Mouse (Mus musculus): ENCODE data around the gene Gm340.

Gm340 gene

DNA sequence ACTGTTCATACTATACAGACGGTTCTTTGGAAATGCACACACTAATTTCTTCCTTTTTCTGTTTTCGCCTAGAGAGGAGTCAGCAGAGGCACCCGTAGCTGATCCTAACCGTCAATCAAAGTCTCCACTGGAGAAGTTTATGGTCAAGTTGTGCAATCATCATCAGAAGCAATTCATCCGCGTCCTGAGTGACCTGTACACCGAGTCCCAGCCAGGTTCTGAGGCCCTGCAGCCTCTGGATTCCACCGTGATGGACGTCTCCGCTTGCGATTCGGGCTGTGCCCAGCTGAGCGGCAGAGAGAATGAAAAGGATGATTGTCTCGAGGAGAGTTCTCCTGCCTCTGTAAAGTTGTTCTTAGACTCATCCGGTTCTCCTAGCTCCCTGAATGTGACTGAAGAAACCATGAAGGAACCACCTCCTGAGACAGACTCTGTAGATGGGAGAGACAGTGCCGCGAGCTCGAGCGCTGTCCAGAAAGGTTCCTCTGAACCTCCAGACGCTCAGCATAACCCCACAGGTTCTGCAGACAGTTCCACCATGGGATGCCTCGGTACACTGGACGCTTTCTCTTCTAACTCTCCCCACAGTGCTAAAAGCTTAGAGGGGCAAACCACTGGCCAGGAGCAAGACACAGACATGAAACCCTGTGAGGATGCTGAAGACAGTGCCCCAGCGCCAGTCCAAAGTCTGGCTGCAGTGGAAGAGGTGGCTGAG, at the start of gene Gm340:
Gm340 (plus strand) TSS at position 665 of the 715 bp plus-strand sequence.
- DNase-seq (ENCODE audit: low spot score) = no peak

DNA sequence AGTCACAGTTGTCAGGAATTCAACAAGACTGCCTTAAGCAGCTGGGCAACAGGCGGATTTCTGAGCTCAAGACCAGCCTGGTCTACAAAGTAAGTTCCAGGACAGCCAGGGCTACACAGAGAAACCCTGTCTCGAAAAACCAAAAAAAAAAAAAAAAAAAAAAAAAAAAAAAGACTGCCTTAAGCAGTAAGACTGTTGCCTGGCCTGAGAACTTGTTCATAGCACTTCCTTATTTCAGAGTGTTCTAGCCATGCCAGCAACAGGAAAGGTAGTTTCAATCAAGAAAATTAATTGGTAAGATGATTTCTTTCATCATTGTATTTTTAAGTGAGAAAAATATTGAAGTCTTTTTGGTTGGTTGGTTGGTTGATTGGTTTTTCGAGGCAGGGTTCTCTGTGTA, 48.1 kb upstream of the Gm340 start:
- DNase-seq (ENCODE audit: low spot score) = no peak

DNA sequence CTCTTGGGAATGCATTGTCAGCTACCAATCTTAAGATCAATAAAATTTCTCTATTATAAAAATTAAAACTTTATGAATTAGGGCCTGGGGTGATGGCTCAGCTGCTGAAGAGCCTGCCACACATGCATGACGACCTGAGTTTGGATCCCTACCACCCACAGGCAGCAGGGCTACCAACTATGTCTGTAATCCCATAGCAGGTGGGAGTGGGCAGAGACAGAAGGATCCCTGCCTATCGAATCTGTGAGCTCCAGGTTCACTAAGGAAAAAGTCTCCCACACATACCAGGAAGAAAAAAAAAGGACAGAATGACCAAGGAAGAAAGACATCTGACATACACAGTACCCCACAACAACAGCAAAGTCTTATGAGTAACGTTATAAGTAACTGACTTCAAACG, 25.2 kb upstream of the Gm340 start:
- no peak for DNase-seq (ENCODE audit: low spot score)

DNA sequence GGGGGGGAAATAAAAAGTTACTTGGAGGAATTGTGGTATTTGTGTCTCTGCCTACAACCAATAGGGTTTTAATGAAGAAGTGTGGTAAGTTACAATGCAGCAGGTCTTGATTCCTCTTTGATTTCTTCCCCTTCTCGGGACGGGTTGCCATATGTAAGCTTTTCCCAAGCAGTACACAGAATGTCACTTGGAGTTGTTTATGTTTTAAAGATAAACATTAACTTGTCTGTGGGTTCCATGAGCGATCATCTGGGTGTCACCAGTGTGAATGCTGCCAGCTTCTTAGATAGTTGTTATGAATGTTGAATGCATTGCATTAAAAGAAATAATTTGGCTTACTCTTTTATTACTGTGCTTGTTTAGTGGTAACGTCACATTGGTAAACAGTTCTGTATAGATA, 24.7 kb upstream of the Gm340 start:
- DNase-seq (ENCODE audit: low spot score) = no peak

DNA sequence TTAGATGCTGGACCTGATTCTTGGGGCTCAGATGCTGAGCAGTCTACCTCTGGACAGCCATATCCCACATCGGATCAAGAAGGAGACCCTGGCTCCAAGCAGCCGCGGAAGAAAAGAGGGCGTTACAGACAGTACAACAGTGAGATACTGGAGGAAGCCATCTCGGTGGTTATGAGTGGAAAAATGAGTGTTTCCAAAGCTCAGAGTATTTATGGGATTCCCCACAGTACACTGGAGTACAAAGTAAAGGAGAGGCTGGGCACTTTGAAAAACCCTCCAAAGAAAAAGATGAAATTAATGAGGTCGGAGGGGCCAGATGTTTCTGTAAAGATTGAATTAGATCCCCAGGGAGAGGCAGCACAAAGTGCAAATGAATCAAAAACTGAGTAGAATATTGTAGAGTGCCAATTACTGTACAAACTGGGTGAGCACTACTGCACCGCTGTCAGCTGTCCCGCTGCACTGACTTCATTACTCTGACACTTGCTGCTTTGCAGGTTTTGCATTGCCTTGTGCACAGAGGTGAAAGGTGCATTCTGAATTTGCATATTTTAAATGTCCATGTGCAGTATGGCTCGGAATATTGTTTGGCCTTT, 23.2 kb upstream of the Gm340 start:
- DNase-seq (ENCODE audit: low spot score) = no peak

DNA sequence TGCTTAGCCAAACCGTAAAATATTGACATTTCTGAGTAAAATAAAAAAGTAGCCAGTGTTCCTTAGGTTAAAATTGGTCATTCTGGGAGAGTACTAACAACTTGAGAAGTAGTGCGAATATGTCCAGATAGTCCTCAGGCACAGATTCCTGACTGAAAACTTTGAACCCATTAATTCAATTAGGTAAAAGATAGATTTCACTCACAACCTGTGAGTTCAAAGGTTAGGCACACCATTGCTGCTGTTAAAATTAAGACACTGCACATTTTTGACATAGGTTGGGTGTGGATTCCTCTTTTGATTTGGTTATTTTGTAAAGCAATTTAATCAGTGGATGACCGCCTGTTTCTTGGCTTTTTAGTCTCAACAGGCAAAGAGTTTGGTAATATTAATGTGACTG, 21.3 kb upstream of the Gm340 start:
- no peak for DNase-seq (ENCODE audit: low spot score)

DNA sequence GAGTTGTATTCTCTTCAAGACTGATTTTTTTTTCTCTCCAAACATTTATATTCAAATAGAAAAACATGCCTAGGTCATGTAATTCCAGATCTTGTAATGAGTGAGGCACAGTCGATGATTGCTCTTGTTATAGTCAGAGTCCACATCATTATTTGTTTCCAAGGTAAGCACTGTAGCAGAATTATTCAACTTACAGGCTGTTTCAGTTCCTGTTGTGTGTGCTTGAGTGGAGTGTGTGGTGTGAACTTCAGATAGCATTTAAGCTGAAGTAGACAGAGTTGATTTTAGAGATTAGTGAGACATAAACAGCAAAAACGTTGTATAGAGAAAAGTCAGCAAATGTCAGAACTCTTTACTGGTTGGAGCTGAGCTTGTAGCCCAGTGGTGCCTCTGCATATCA, 13.4 kb upstream of the Gm340 start:
- DNase-seq (ENCODE audit: low spot score) = no peak

DNA sequence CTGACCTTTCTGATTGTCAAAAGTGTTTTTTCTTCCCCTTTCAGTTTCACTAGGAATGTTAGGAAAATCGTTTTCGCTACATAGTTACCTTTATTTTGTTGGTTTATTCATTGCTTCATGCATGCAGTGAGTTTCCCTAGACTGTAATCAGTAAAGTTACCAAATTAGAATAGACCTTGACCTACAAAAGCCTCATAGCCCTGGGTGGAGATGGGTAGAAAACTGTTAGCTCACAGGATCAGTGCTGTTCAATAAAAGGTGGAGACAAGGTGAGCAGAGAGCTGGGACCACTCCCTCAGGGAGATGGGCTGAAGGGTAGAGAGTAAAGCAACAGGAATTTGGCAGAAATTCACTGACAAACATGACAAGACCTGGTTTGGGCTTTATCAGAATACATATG, 8.5 kb upstream of the Gm340 start:
- DNase-seq (ENCODE audit: low spot score) = no peak

DNA sequence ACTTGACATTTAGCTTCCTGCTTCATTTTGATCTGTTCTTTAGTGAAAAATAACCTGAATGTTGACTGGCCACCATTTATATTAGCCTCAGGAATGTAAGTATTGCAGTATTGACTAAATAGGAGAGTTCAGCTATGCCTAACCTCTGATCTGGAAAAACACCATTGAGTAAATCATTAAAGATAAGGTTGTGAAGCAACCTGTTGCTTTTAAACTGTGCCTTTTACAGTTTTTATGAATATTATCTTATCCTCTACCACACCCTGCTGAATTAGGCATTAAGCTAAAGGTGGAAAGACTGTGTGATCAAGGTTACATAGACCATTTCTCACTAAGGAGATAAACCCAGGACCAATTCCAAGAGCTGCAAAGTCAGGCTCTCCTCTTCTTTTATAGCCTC, 4.6 kb upstream of the Gm340 start:
- no peak for DNase-seq (ENCODE audit: low spot score)

DNA sequence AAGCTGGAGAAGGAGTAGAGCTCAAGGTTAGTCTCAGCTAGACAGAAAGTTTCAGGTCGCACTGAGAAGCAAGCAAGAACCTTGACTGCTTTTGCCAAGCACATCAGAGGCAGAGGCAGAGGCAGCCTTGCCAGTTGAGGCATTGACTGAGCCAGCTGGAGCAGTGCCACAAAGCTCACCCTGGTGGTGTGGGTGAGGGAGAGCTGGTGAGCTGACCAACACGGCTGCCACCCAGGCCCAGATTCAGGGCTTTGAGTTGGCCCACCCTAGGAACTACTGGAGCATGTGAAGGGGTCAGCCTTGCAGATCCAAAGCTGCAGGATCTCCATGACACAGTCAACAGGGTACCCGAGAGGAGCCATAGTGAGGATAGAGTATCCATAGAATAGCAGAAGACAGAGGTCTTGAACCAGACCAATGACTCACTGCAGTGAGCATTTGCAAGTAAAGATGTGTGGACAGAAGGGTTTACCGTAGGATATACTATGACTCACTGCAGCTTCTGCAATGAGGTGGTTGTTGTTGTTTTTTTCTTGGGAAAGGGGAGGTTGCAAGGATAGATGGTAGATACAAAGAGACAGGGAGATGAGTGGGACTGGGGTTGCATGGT, 2.8 kb upstream of the Gm340 start:
- DNase-seq (ENCODE audit: low spot score) = no peak

DNA sequence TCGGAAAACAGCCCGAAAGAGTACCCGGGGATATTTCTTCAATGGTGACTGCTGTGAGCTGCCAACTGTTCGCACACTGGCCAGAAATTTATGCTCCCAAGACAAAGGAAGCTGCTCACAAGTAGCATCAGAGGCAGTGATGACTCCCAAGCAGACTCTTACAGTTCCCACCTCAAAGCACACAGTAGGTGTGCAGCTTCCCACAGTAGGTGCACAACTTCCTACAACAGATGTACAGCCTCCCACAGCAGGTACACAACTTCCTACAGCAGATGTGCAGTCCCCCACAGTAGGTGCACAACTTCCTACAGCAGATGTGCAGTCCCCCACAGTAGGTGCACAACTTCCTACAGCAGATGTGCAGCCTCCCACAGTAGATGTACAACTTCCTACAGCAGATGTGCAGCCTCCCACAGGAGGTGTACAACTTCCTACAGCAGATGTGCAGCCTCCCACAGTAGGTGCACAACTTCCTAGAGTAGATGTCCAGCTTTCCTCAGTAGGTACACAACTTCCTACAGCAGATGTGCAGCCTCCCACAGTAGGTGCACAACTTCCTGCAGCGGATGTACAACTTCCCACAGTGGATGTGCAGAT, 846 bp downstream of the Gm340 start:
- DNase-seq (ENCODE audit: low spot score) = no peak

DNA sequence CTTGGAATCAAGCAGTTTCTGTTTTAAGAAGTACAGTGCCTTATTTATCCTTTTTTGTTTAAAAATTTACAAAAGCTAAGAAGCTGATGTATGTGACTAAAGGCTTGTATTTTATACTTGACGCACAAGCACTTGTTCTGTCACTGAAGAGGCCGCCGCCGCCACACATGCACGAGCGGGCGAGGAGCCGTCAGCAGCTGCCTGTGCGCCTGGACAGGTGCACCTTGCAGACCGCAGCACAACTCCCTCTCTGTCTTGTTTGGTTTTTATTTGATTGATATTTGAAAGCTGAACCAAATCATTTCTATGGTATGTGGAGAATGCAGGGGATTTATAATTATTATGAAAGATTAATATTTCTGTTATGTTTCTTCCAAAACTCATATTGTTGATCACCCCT, 4.6 kb downstream of the Gm340 start:
- no peak for DNase-seq (ENCODE audit: low spot score)

DNA sequence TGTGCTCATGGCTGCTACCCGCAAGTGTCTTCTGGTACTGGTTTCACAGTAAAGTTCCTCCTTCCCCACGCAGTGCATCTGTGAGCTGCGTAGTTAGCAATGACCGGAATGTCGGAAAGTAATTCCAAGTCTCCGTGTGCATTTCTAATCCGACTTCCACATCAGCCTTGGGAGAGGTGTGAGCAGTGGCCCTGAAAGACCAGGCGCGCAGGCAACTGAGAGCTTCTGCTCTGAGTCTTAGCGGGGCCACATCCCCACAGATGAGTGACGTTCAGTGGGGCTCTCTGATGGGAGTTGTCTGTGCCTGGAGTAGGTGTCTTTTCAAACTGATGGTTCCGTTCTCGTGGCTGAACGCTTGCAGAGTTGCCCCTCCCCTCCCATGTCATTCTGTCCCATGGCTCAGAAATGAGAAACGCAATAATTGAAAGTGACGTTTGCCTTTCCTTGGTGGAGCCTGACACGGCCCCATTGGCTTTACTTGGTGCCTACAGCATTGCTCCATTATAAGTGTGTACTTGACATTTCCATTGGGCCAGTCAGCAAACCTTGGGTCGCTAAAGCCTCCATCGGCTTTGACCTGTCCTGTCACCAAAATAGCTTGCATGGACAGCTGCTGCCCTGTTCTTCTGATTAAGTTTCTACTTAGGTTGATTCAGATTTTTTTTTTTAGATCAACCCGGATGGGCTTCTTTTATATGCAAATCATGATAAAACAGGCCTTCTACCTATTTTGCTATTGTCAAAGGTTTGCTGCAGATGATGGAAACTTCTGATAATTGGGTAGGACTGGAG, 5.5 kb downstream of the Gm340 start:
- peak; percentile 29 for DNase-seq (ENCODE audit: low spot score)

DNA sequence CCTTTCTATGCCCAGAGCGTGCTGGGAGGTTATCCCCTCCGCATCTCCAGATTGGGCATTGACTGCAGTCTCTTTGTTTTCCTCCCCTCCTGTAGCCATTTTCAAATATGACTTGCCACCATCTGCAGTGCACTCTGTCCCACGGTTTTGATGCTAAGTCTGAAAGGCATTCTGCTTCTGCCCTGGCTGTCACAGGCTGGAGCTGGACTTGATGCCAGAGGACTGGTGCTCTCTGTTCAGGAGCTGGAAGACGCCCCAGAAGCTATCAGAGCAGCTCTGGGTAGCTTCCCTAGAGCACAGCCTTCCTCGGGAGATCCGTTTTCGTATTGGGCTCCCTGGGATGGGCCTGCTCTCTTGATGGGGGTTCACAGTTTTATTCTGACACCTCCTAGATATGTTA, 6.9 kb downstream of the Gm340 start:
- no peak for DNase-seq (ENCODE audit: low spot score)

DNA sequence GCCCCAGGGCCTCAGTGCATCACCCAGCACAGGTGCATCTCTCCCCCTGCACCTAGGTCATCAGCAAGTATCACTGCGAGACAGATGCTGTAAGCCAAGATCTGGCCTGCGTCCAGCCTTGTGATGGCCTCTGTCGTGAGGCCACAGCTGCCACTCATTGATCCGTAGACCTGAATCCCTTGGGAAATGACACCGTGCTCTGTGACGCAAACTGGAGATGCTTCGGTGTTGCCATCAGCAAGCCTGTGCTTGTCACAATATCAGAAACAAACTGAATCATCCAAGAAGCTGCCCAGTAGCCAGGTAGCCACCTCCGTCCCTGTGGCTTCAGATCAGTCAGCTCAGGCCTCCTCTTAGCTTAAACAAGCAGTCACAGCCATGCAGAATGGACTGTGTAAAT, 7.5 kb downstream of the Gm340 start:
- peak; percentile 55 for DNase-seq (ENCODE audit: low spot score)

DNA sequence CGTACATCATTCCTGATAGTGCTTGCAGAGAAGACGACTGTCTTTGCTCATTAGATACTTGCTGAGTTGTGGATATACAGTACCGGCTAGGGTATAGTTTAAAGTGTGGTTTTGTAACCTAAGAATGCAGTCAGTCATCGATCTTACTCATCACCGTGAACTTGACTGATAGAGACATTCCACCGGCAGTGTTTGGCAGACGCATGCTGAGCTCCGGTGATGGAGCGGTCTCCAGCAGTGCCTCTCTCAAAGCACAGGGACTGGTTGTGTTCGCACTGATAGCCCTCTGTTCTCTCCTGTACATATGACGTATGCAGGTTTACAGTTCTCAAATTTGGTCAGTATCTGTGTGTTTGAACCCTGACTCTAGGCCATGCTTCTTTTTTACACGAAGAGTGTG, 9.6 kb downstream of the Gm340 start:
- no peak for DNase-seq (ENCODE audit: low spot score)

DNA sequence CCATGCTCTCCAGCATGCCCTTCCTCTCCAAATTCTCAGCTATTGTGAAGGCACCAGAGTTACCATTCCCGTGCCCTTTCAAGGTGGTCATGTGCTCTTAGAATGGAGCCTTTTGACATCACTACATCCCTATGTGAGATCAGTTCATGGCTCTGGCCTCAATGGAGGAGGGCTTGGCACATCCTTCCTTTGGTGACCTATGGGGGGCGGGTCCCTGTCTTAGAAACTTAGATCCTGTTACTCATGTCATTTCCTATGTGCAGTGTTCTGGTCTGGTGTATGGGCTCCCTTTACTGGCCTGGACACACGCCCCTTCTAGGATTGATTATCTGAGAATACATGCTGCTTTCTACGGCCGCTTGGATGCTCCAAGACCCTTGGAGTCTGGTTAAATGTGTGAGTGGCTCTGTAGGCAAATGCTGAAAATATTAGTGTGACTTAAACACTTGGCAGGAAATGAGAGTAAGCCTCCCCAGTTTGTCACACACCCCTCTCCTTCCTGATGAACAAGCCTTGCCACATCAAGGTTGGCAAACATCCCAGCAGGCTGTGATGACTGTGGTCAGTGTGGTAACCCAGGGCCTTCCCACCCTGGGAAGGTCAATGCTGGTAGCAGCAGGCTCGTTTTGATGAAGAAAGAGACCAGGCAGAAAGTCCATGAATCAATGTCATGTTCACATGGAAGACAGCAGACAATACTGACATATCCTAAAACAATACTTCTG, 15.2 kb downstream of the Gm340 start:
- no peak for DNase-seq (ENCODE audit: low spot score)

DNA sequence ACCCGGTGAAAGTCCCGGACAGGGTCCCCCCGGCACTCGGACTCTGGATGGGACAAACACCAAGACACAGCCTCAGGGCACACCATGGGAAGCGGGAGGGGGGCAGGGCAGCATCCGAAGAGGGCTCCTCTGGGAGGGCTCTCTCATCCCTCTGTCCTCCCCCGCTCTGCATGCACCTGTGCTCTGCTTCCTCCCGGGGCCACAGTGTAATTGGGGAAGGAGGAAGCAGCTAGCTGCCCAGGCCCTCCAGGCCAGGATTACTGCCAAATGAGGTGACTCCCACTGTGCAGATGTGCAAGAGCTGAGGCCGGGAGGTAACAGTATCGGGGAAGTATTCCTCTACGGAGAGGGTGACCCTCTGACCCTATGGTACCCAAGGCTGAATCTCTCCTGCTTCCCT, 18.5 kb downstream of the Gm340 start:
- DNase-seq (ENCODE audit: low spot score) = no peak

DNA sequence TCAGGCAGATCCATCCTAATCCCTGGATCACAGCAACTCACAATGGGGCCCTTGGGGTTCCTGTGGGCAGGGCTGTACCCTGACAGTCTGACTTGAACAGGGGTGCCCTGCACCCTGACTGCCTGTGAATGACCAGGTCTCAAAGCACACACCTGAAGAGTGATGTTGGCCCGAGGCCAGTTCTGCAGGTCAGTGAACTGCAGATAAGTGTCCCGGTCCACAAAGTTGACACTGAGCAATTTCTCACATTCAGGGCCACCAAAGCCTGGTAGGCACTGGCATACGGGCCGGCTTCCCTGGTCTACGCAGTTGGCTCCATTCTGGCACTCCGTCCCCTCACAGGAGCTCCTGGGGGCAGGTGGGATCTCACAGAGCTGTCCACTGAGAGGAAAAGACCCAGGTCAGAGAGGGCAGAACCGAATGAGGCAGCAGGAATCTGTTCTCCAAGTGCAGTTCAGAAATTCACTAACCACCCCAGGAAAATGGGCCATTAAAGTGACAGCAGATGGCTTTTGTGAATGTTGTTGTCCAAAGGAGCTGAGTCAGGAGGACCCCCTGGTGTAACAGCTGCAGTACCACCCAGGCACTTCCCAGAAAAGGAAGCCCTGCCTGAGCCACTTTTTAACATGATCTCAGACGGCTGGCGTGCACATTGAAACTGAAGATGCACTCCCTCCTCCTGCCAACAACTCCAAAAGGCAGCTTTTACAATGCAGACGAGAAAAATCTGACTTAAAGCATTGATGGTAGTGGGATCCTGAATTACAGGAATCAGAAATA, 24.2 kb downstream of the Gm340 start:
- DNase-seq (ENCODE audit: low spot score) = no peak

DNA sequence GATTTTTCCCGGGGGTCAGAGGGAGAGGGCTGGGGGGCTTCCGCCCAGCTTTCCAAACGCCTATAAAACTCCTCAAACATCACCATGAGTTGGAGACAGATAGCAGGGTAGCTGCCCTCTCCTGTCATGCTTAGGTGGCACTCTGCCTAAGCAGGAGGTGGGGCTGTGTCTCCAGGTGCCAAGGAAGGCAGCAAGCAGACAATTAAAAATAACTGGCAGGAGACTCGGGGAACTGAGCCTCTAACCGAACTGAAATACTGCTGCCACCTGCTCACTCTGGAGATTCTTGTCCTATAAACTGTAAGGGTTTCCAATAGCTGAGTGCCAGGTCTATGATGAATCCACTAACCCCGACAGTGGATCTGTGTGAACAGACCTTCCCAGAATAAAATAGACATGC, 29.5 kb downstream of the Gm340 start:
- DNase-seq (ENCODE audit: low spot score) = no peak
